Mouse (Mus musculus) T-cell, adult 2 months (primary cell): ENCODE data around the gene Vstm2l.

ENCODE experiments used
- DNase-seq: peaks from one replicate; pipeline ENCODE4 v3.0.0; 2022; ENCODE audit warnings: low spot score

The Vstm2l gene

DNA sequence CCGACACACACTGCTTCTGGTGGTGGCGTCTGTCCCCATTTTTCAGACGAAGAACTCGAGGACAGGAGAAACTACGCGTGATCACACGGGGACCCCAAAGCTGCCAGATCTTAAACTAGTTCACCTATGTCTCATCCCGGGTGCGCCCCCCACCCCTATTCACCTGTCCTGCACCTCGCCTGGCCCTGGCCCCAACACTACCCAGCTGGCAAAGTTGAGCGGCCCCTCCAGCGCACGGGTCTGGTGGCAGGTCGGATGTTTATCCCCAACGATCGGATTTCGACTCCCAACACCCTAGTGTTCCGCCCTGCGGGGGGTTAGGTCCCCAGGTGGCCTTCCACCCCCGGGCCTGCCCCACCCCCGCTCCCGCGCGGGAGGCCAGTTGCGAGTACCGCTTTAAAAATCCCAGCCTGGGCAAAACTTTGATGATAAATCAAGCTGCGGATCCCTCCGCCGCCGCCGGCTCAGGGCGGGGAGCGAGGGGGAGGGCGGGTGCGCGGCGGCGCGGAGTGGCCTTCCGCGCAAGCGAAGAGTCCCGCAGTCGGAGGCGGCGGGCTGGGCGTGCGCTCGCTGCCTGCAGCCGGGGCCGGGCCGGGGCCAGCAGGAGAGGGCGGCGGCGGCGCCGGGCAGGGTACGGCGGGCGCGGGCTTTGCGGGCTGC is at the start of gene Vstm2l:
Vstm2l (plus strand) TSS at position 549 of the 660 bp plus-strand sequence.
- DNase-seq = no peak

GRCm38 (mm10) chr2:157867126-157867525 is 47.3 kb upstream of the Vstm2l start:
- DNase-seq = no peak

GRCm38 (mm10) chr2:157870247-157870646 is 44.2 kb upstream of the Vstm2l start:
- DNase-seq = no peak

- no peak for DNase-seq
These were observed 41.2 kb upstream of the Vstm2l start for GRCm38 (mm10) chr2:157873223-157873622.

DNA sequence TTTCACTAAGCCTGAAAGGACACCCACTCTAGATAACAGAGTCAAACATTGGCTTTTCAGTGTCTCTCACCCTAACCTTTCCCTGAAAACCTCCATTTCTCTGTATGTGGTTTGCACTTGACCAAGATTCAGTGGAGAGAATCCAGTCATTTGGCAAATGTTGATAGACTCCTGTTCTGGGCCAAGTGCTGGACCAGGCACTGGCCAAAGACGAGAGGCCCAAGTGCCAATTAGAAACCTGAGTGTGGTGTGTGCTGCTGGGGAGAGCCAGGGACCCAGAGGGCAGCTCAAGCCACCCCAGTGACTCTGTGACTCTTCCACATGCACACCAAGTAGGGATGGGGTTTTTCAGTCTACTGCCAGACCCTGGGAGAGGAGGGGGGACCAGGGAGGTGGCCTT is 40.8 kb upstream of the Vstm2l start:
- no peak for DNase-seq

GRCm38 (mm10) chr2:157875111-157875510 is 39.3 kb upstream of the Vstm2l start:
- no peak for DNase-seq

GRCm38 (mm10) chr2:157877394-157877793 is 37.1 kb upstream of the Vstm2l start:
- no peak for DNase-seq

- no peak for DNase-seq
These were observed 36.5 kb upstream of the Vstm2l start for GRCm38 (mm10) chr2:157877967-157878366.

GRCm38 (mm10) chr2:157881939-157882338 is 32.5 kb upstream of the Vstm2l start:
- DNase-seq = no peak

DNA sequence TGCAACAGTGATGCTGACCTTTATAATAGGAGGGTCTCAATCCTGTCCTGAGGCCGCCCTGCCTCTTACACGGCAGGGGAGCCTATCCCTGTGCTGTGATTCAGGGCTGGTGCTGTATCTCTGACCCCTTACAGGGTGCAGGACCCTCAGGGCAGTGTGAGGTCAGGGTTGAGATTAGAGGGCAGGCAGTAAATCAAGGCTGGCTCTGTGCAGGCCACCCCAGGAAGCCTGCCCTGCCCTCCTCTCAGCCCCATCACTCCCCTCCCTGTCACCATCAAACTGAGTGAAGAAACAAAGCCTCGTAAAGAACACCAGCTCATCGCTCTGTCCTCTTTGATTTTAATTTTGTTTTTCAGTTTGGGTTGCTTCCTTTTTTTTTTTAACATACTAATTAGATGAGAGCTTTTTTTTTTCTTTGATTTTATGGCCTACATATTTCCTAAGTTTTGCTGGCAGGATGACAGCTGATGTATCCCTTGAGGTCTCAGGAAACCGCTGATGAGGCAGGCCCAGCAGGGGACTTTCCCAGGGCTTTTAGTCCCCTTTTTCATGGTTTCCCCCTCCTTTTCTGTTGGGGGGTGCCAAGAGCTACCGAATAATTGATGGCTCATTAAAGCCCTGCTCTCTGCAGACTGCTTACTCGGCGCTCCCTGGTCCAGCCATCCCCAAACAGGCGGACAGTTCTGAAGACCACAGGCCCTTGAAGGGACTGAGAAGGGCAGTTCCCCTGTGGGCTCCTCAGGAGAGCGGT is 27.0 kb upstream of the Vstm2l start:
- DNase-seq = no peak

- no peak for DNase-seq
These were observed 23.3 kb upstream of the Vstm2l start for GRCm38 (mm10) chr2:157891166-157891565.

DNA sequence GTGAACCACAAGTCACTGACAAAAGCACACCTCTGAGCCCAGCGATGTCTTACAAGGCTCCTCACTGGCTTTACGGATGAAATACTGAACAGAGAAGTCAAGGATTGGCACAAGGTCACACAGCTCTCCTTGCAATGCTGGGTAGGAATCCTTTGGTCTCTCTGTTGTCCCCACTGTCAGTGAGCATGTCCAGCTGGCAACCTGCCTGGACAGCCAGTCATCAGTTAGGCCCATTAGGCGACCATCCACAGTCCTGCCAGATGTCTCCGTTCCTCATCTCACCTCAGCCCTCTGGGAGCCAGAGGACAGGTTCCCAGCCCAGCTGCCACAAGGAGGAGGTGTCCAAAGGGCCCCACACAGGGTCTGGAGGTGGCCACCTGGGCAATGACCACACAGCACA is 17.3 kb upstream of the Vstm2l start:
- no peak for DNase-seq

GRCm38 (mm10) chr2:157913204-157913636 is 1.2 kb upstream of the Vstm2l start:
- no peak for DNase-seq

GRCm38 (mm10) chr2:157913705-157914104 is 748 bp upstream of the Vstm2l start:
- DNase-seq = no peak

DNA sequence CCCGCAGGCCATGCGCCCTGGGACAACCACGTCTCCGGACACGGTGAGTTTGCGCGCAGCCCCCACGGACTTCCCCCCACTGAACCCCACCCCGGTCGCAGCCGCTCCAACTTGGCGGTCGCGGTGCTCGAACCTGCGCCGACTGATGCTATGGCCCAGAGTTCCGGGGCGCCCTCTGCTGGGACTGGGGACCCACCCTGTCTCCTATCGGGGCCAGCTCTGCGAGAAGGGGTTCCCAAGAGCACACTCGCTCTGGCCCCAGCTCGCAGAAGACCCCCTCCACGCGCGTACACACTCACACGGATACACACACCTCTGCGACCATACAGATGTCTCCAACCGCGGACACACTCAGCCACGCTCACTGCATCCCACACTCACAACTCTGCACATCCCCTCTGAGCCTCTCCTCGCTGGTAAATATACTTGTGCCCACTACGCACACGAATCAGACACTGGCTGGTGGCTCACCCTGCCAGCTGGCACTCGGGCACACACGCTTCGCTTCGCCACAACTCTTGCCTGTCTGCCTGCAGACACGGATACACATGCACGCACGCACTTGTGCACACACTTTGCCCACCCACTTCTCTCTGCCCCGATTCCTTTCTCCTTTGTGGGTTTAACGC is 550 bp downstream of the Vstm2l start:
- no peak for DNase-seq

- DNase-seq = no peak
These were observed 4.1 kb downstream of the Vstm2l start for GRCm38 (mm10) chr2:157918529-157918928.

- DNase-seq = no peak
These were observed 7.1 kb downstream of the Vstm2l start for GRCm38 (mm10) chr2:157921551-157921950.

DNA sequence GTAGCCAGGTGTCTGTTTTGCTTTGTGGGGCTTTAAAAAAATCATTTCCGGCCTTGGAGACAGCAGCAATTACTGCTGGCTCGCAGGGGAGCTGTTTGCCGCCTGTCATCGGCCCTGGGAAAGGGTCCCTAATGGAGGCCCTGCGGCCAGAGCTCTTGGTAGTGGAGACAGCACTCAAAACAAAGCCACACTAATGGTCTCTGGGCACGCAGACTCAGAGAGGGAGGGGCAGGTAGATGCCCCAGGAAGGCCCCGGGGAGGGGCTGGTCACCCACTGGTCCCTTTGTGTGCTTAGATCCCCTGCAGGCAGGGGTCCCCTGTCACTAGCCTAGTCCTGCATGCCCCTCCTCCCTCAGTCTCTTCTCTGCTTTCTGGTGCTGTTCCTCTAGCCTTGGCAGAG is 9.0 kb downstream of the Vstm2l start:
- DNase-seq = no peak

GRCm38 (mm10) chr2:157924504-157924903 is 10.1 kb downstream of the Vstm2l start:
- no peak for DNase-seq

DNA sequence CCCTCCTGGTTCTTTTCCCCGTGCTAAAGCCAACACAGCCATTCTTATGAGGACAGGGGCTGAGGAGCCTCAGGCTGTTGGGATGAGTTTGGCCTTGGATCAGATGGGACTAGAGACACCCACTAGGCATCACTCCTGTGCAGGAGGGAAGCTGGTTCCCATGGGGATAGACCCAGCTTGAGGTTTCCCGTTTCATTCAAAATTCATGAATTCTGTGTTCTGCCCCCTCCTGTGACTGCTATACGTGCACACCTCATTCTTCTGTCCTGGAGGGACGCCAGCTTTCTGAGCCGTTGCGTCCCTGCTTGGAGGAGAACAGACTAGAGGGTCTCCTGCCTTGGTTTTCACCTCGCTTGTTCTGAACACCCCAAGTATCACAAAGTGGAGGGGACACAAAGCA is 12.0 kb downstream of the Vstm2l start:
- no peak for DNase-seq

- no peak for DNase-seq
These were observed 12.5 kb downstream of the Vstm2l start for GRCm38 (mm10) chr2:157926927-157927326.

- DNase-seq = no peak
These were observed 12.9 kb downstream of the Vstm2l start for GRCm38 (mm10) chr2:157927397-157927796.

GRCm38 (mm10) chr2:157927815-157928214 is 13.4 kb downstream of the Vstm2l start:
- no peak for DNase-seq
